Mouse (Mus musculus) CH12.LX (cell line): ENCODE measurements around the gene Mphosph10. TPM values are rescaled to one million over a fixed set of nuclear protein-coding genes. Genes with fewer than 3 reads are reported as not detected.

Source experiments
- DNase-seq: peaks from one replicate; pipeline ENCODE4 v3.0.0-alpha.2; 2013; ENCODE audit errors: extremely low read depth
- H3K27ac ChIP-seq: 2 replicates; pipeline ENCODE4 v1.5.1; 2012; ENCODE audit warnings: low read depth, mild to moderate bottlenecking, control low read depth, moderate library complexity; ENCODE audit not compliant: insufficient read depth
- H3K27me3 ChIP-seq: replicated peaks from 2 replicates; pipeline ENCODE3; 2012; ENCODE audit warnings: inconsistent platforms
- H3K36me3 ChIP-seq, 2 experiments: replicated peaks in 1 of 2; 2 replicates each; pipeline versions ENCODE3 to v1.6.1; 2012; ENCODE audit warnings: inconsistent platforms in 1 of 2, low read length in 1 of 2, mild to moderate bottlenecking in 1 of 2, mixed read lengths in 1 of 2, moderate library complexity in 1 of 2; ENCODE audit not compliant: control insufficient read depth in 1 of 2, insufficient read depth in 1 of 2
- H3K4me1 ChIP-seq, 2 experiments: 2 replicates each; pipeline ENCODE4 v1.6.1; 2012; ENCODE audit warnings: inconsistent platforms in 1 of 2, moderate library complexity in 1 of 2; ENCODE audit not compliant: insufficient read depth in 2 of 2, control insufficient read depth in 1 of 2
- H3K4me2 ChIP-seq: 2 replicates; pipeline ENCODE4 v1.6.1; 2012; ENCODE audit warnings: low read depth, mild to moderate bottlenecking, control low read depth; ENCODE audit not compliant: poor library complexity, insufficient read depth, severe bottlenecking
- H3K4me3 ChIP-seq, 3 experiments: fragments of 150-350 bp in 1 of 3; sonication (generic) in 1 of 3; replicated peaks in 1 of 3; 2 replicates each; pipeline versions ENCODE3 to v1.5.1; 2011 to 2012; ENCODE audit warnings: low read depth in 2 of 3, low read length in 2 of 3, mild to moderate bottlenecking in 2 of 3, moderate library complexity in 2 of 3, control low read depth in 1 of 3, improper control_type of control experiment in 1 of 3, inconsistent platforms in 1 of 3, mixed read lengths in 1 of 3; ENCODE audit not compliant: poor library complexity in 1 of 3
- H3K79me2 ChIP-seq: replicated peaks from 2 replicates; pipeline ENCODE4 v1.6.1; 2012; ENCODE audit warnings: mild to moderate bottlenecking, moderate library complexity; ENCODE audit not compliant: control insufficient read depth, poor library complexity, insufficient read depth, severe bottlenecking; ENCODE audit errors: extremely low read depth
- H3K9ac ChIP-seq: 2 replicates; pipeline ENCODE4 v1.6.1; 2012; ENCODE audit warnings: low read depth, mild to moderate bottlenecking, control low read depth, moderate library complexity; ENCODE audit not compliant: insufficient read depth
- H3K9me3 ChIP-seq: replicated peaks from 2 replicates; pipeline ENCODE3; 2012; ENCODE audit warnings: low read length, inconsistent platforms, mixed read lengths
- BHLHE40 ChIP-seq: IDR thresholded peaks from 2 replicates; pipeline ENCODE4 v1.6.1; 2011; ENCODE audit warnings: mild to moderate bottlenecking, low read depth, low read length, improper control_type of control experiment
- CHD2 ChIP-seq: IDR thresholded peaks from 2 replicates; pipeline ENCODE4 v1.6.1; 2011; ENCODE audit warnings: low read length, improper control_type of control experiment
- E2F4 ChIP-seq: IDR thresholded peaks from 2 replicates; pipeline ENCODE4 v1.6.1; 2011; ENCODE audit warnings: low read depth, low read length, improper control_type of control experiment; ENCODE audit not compliant: insufficient replicate concordance
- ELF1 ChIP-seq: IDR thresholded peaks from 2 replicates; pipeline ENCODE4 v1.6.1; 2014; ENCODE audit warnings: low read depth, mild to moderate bottlenecking, inconsistent platforms, low read length, improper control_type of control experiment
- JUN ChIP-seq: IDR thresholded peaks from 2 replicates; pipeline ENCODE4 v1.6.1; 2011; ENCODE audit warnings: low read depth, mild to moderate bottlenecking, low read length, improper control_type of control experiment, moderate library complexity; ENCODE audit not compliant: insufficient read depth
- JUND ChIP-seq: conservative IDR thresholded peaks from 2 replicates; pipeline ENCODE4 v1.6.1; 2011; ENCODE audit warnings: low read depth, low read length, improper control_type of control experiment
- KAT2A ChIP-seq: IDR thresholded peaks from 2 replicates; pipeline ENCODE4 v1.6.1; 2012; ENCODE audit warnings: low read length, improper control_type of control experiment, inconsistent platforms; ENCODE audit not compliant: insufficient replicate concordance
- MAX ChIP-seq: IDR thresholded peaks from 2 replicates; pipeline ENCODE4 v1.6.1; 2011; ENCODE audit warnings: low read length, improper control_type of control experiment
- MAZ ChIP-seq: IDR thresholded peaks from 2 replicates; pipeline ENCODE4 v1.6.1; 2012; ENCODE audit warnings: low read depth, mild to moderate bottlenecking, inconsistent platforms, low read length, improper control_type of control experiment, moderate library complexity
- NELFE ChIP-seq: IDR thresholded peaks from 2 replicates; pipeline ENCODE4 v1.6.1; 2011; ENCODE audit warnings: low read depth, low read length, improper control_type of control experiment
- NRF1 ChIP-seq: IDR thresholded peaks from 2 replicates; pipeline ENCODE4 v1.6.1; 2014; ENCODE audit warnings: low read depth, mild to moderate bottlenecking, inconsistent platforms, low read length, improper control_type of control experiment, moderate library complexity
- PAX5 ChIP-seq: IDR thresholded peaks from 2 replicates; pipeline ENCODE4 v1.6.1; 2012; ENCODE audit warnings: low read length, inconsistent platforms, mixed read lengths
- RAD21 ChIP-seq: IDR thresholded peaks from 2 replicates; pipeline ENCODE4 v1.6.1; 2011; ENCODE audit warnings: low read depth, mild to moderate bottlenecking, low read length, improper control_type of control experiment, moderate library complexity
- SIN3A ChIP-seq: IDR thresholded peaks from 2 replicates; pipeline ENCODE4 v1.6.1; 2012; ENCODE audit warnings: low read length, improper control_type of control experiment, inconsistent platforms
- UBTF ChIP-seq: IDR thresholded peaks from 2 replicates; pipeline ENCODE4 v1.6.1; 2012; ENCODE audit warnings: low read depth, mild to moderate bottlenecking, inconsistent platforms, low read length, improper control_type of control experiment, moderate library complexity
- USF1 ChIP-seq: IDR thresholded peaks from 2 replicates; pipeline ENCODE4 v1.6.1; 2014; ENCODE audit warnings: low read depth, mild to moderate bottlenecking, inconsistent platforms, low read length, improper control_type of control experiment
- ZC3H11A ChIP-seq: IDR thresholded peaks from 2 replicates; pipeline ENCODE4 v1.6.1; 2012; ENCODE audit warnings: low read depth, mild to moderate bottlenecking, inconsistent platforms, low read length, improper control_type of control experiment
- ZNF384 ChIP-seq: IDR thresholded peaks from 2 replicates; pipeline ENCODE4 v1.6.1; 2012; ENCODE audit warnings: low read depth, low read length, improper control_type of control experiment, inconsistent platforms
- dilution Hi-C: fragments of 300-500 bp; cut with MboI; formaldehyde crosslinking; loops from 2 replicates; pipeline ENCODE4 v1.14.3; 2020; ENCODE audit warnings: low sequenced_read_pairs; ENCODE audit not compliant: extremely low pct_unique_long_range_greater_than_20kb, extremely low pct_ligation_motif_present
- in situ Hi-C: fragments of 300-500 bp; cut with MboI; formaldehyde crosslinking; loops from 3 replicates; pipeline ENCODE4 v1.14.3; 2019; ENCODE audit warnings: low sequenced_read_pairs, low pct_ligation_motif_present, low pct_unique_long_range_greater_than_20kb, mixed read lengths
- polyA plus RNA-seq: library from polyadenylated mRNA; unstranded; fragments of >175 nt; gene quantifications from 2 replicates; pipeline ENCODE4 v1.2.1, GENCODE M21; 2012; ENCODE audit warnings: low read depth; ENCODE audit not compliant: insufficient read length
- total RNA-seq, 2 experiments: library from RNA; depleted of rRNA; stranded (reverse); fragments of 300-350 nt in 1 of 2; fragments of >200 nt in 1 of 2; gene quantifications; 2 replicates each; pipeline ENCODE4 v1.2.3; 2012 to 2014

Gene Mphosph10
- total and polyA plus RNA-seq, 3 experiments: 56.5 to 141 (median 107) TPM

DNA sequence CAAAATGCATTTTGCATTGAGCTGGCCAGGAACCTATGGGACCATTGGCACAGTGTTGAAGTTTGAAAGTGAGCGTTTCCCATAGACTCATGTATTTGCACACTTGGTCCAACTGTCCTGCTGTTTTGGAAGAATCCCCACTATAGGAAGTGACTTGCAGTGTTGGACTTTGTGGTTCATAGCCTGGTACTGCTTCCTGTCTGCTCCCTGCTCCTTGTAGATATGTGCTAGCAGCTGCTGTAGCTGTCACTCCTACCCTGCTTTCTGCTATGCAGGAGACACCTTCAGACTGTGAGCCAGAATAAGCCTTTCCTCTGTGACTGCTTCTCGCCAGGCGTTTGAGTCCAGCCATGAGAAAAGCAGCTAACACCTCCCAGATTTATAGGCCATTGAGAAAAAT lies 60.8 kb downstream of the Mphosph10 start:
- Histone ChIP-seq H3K9ac (no peak overlapping the region), H3K4me3 (no peak overlapping the region), H3K27me3 (no peaks in the 10 kb centered on the region), H3K79me2 (no peaks in the 10 kb centered on the region), H3K4me2 (no peak overlapping the region), H3K27ac (no peak overlapping the region), H3K36me3 (peaks cover 14 to 25% of the 10 kb centered on the region in 2 experiments), H3K9me3 (no peaks in the 10 kb centered on the region), H3K4me1 (peaks cover 10 to 23% of the 10 kb centered on the region in 2 experiments)
- in situ Hi-C loops (no loop called here), dilution Hi-C loops (no loop called here)
- TF ChIP-seq ZC3H11A: no peak
- no peak for TF ChIP-seq RAD21
- TF ChIP-seq NELFE: no peak
- TF ChIP-seq KAT2A: no peak
- no peak for TF ChIP-seq SIN3A
- TF ChIP-seq NRF1: no peak
- no peak for TF ChIP-seq USF1
- TF ChIP-seq E2F4: no peak
- TF ChIP-seq MAZ: no peak
- no peak for TF ChIP-seq PAX5
- TF ChIP-seq MAX: no peak
- TF ChIP-seq JUND: no peak
- TF ChIP-seq JUN: no peak
- TF ChIP-seq CHD2: no peak
- no peak for TF ChIP-seq ZNF384
- no peak for TF ChIP-seq UBTF
- no peak for DNase-seq

DNA sequence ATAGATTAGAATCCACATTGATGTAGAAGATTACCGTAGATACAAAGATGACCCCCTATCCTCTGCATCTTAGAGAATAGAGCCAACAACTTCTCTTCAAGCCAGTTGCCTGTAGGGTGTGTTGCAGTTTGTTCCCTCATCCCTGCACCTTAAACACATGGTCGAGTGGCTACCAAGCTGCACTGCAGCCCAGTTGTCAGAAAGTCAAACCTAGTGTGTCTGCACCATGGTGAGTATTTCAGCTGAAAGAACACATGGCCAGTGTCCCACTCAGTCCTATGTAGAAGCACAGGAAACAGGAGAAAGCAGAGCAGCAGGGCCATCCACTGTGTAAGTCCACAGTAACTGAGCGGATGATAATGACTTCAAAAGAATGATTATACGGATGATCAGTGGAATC lies 64.6 kb downstream of the Mphosph10 start:
- dilution Hi-C loops (no loop called here), in situ Hi-C loops (no loop called here)
- TF ChIP-seq BHLHE40 (no peak), ELF1 (no peak)

More for the DNA sequence above, 64.6 kb downstream of the Mphosph10 start:
- H3K4me3 ChIP-seq: no peak overlapping the region
- no peak overlapping the region for H3K9ac ChIP-seq
- peaks cover 7 to 17% of the 10 kb centered on the region in 2 experiments for H3K4me1 ChIP-seq
- peak overlapping the region; percentile 56; the same call in 1 of the 2 replicates for H3K27ac ChIP-seq
- H3K9me3 ChIP-seq: no peaks in the 10 kb centered on the region
- DNase-seq: peak; percentile 22
- peaks cover 3 to 10% of the 10 kb centered on the region in 2 experiments for H3K36me3 ChIP-seq
- H3K79me2 ChIP-seq: no peaks in the 10 kb centered on the region
- no peak overlapping the region for H3K4me2 ChIP-seq
- H3K27me3 ChIP-seq: no peaks in the 10 kb centered on the region
